Mouse (Mus musculus): Measurements from ENCODE around the gene Bpifa1. TPM values are rescaled to one million over a fixed set of nuclear protein-coding genes. Genes with fewer than 3 reads are reported as not detected.

The Bpifa1 gene
- polyA plus RNA-seq, 1 experiment from 2014 or later = not detected

- H3K4me1 ChIP-seq = 0 out of 2 replicates have a peak, but pooled peaks cover 3% of the 10 kb centered on the region
- H3K4me3 ChIP-seq = no peak overlapping the region
- H3K27ac ChIP-seq = no peak overlapping the region
- no peaks in the 10 kb centered on the region for H3K9me3 ChIP-seq
- no peaks in the 10 kb centered on the region for H3K36me3 ChIP-seq (replicated peaks)
- 89% methylated on average over 6 of the region's 6 CpGs for WGBS
- no peak for DNase-seq (ENCODE audit: extremely low spot score, low spot score)
- no peaks in the 10 kb centered on the region for H3K27me3 ChIP-seq (ENCODE audit: poor library complexity, severe bottlenecking)
Measured at GRCm38 (mm10) chr2:154185319-154185718, 42.6 kb downstream of the Bpifa1 start.

- DNase-seq (ENCODE audit: extremely low spot score, low spot score) = no peak
- H3K36me3 ChIP-seq (replicated peaks) = no peaks in the 10 kb centered on the region
- H3K4me3 ChIP-seq = no peak overlapping the region
- WGBS = 82% methylated on average over 3 of the region's 3 CpGs
- 0 out of 2 replicates have a peak, but pooled peaks cover 3% of the 10 kb centered on the region for H3K4me1 ChIP-seq
- no peaks in the 10 kb centered on the region for H3K9me3 ChIP-seq
- no peak overlapping the region for H3K27ac ChIP-seq
- no peaks in the 10 kb centered on the region for H3K27me3 ChIP-seq (ENCODE audit: poor library complexity, severe bottlenecking)
Measured at GRCm38 (mm10) chr2:154185748-154186147, 43.1 kb downstream of the Bpifa1 start.

DNA sequence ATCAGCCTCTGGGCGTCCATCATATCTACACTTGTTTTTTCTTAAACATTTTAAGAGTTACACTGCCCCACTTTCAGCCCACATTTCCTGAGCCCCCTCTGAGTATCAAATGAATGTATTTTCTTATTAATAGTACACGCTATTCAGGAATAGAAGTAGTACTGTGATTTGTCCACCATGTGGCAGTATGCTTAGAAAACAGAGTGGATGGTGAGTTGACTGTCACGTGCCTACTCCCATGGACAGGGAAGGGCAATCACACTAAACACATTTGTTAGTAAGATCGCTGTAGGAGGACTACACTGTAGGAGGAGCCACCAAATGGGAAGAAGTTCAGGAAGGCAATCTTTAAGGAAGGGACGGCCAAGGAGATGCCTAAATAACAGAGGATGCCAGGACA is 44.8 kb downstream of the Bpifa1 start:
- Histone ChIP-seq H3K9me3 (no peaks in the 10 kb centered on the region), H3K27me3 (ENCODE audit: poor library complexity, severe bottlenecking) (no peaks in the 10 kb centered on the region), H3K36me3 (replicated peaks) (no peaks in the 10 kb centered on the region), H3K4me1 (0 out of 2 replicates have a peak, but pooled peaks cover 3% of the 10 kb centered on the region), H3K4me3 (no peak overlapping the region), H3K27ac (no peak overlapping the region)
- WGBS = 50% methylated on average over 5 of the region's 5 CpGs
- DNase-seq (ENCODE audit: extremely low spot score, low spot score) = no peak

DNA sequence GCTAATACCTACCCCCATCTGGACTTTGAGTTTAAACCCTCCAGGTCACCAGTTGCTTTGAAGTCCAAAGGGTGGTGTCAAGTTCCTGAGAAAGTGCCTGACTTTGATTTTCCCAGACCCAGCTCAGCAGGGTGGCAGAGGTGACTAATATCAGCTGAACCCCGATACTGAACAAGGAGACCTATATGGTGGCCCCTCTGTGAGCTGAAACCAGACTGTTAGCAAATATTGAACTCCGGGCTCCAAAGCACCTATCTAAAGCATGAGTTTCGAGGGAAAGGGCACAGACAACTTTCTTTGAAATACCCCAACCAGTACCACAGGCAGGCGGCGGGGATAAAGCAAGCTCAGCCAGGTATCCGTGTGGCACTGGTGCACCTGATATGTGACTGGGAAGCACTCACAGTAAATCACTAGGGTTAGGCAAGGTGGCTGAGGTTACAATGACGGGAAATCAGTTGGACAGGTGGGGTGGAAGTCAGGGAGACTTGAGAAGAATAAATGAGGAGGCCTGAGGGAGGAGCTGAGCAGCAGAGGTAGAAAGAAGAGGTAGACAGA is 47.3 kb downstream of the Bpifa1 start:
- Histone ChIP-seq H3K4me3 (no peak overlapping the region), H3K27ac (no peak overlapping the region), H3K27me3 (ENCODE audit: poor library complexity, severe bottlenecking) (no peaks in the 10 kb centered on the region), H3K9me3 (no peaks in the 10 kb centered on the region), H3K36me3 (replicated peaks) (no peaks in the 10 kb centered on the region), H3K4me1 (0 out of 2 replicates have a peak, but pooled peaks cover 3% of the 10 kb centered on the region)
- DNase-seq (ENCODE audit: extremely low spot score, low spot score) = no peak
- 90% methylated on average over 7 of the region's 7 CpGs for WGBS

DNA sequence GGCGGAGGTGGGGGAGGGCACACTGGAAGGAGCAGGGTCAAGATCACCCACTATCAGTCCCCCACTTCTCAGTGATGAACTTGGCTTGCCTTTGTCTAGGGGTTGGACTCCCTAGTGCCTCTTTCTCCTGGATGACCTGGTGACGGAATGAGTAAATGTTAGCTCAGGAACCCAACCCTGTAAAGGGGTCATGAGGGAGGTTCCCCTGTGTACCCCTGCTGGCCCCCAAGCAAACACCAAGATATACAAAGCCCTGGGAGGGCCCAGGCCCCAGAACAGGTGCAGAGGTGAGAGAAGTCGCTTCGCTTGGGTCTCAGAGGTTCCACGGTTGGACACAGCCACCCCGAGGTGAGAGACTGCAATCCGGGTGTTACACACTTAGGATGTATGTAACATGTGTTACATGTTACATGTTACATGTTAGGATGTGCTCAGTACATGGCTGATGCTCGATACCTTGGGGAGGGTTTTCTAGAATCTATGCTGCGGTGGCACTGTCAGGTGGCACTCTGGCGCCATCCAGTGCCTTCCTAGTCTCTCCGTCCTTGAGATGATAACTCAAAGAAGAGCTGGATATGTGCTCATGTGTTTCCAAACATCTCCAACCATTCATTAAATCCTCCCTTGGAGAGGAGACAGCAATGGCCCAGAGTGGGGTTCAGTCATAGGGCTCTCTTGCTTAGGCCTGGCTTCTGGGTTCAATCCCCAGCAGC is 48.0 kb downstream of the Bpifa1 start, which contains the start of gene Bpifb1:
Bpifb1 (plus strand) TSS at position 273 of the 713 bp plus-strand sequence.
- Histone ChIP-seq H3K4me3 (no peak within 1 kb of the TSS), H3K4me1 (0 out of 2 replicates have a peak, but pooled peaks cover 3% of the 10 kb centered on the region), H3K36me3 (replicated peaks) (no peaks in the 10 kb centered on the region), H3K27me3 (ENCODE audit: poor library complexity, severe bottlenecking) (no peaks in the 10 kb centered on the region), H3K27ac (no peak within 1 kb of the TSS), H3K9me3 (no peaks in the 10 kb centered on the region)
- WGBS = 89% methylated on average over 11 of the region's 11 CpGs
- DNase-seq (ENCODE audit: extremely low spot score, low spot score) = no peak

- DNase-seq (ENCODE audit: extremely low spot score, low spot score) = no peak
- WGBS = 85% methylated on average over 2 of the region's 2 CpGs
Measured at GRCm38 (mm10) chr2:154192141-154192540, 49.5 kb downstream of the Bpifa1 start.

DNA sequence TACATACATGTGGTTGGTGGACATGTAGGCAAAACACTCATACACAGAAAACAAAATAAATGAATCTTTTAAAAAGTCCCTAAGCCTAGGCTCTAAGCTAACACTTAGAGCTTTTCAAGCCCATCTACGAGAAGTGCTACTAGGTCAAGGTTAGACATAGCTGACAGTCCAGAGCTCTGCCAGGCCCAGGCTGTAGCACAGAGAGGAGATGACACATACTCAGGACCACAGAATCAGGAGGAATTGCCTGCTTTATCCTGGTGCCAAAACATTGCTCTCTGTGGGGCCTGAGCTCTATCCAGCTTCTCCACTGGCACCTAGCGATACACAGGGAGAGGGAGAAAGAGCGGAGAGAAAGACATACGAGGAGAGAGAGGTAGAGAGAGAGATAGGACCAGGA is 50.4 kb downstream of the Bpifa1 start:
- Histone ChIP-seq H3K27ac (no peak overlapping the region), H3K27me3 (ENCODE audit: poor library complexity, severe bottlenecking) (no peaks in the 10 kb centered on the region), H3K36me3 (replicated peaks) (no peaks in the 10 kb centered on the region), H3K9me3 (no peaks in the 10 kb centered on the region), H3K4me1 (0 out of 2 replicates have a peak, but pooled peaks cover 3% of the 10 kb centered on the region), H3K4me3 (no peak overlapping the region)
- no peak for DNase-seq (ENCODE audit: extremely low spot score, low spot score)
- WGBS = 92% methylated on average over 4 of the region's 4 CpGs

More at GRCm38 (mm10) chr2:154192141-154192540, 49.5 kb downstream of the Bpifa1 start:
- 0 out of 2 replicates have a peak, but pooled peaks cover 3% of the 10 kb centered on the region for H3K4me1 ChIP-seq
- H3K36me3 ChIP-seq (replicated peaks) = no peaks in the 10 kb centered on the region
- no peak overlapping the region for H3K4me3 ChIP-seq
- no peaks in the 10 kb centered on the region for H3K9me3 ChIP-seq
- no peak overlapping the region for H3K27ac ChIP-seq
- no peaks in the 10 kb centered on the region for H3K27me3 ChIP-seq (ENCODE audit: poor library complexity, severe bottlenecking)

DNA sequence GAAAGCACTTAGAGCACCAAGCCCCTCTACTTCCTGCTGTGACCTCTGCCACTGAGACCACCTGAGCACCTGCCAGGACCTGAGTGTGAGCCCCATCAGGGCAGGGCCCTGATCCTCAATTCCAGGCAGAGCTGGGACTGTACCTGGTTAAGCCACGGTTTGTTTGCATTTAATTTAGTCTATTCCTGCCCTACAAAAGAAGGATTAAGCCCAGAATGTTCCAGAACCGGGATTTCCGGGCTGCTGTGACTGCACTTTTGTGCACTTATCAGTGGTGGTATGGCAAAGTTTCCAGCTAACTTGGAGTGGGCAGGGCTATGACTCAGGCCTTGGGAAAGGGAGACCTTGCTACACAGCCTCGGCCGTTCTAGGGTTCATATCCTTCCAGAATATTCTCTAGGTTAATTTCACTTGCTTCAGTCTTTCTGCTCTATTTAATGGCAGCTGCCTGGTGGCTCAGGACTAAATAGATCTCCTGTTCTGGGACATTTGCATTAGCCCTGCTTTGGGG is 51.4 kb downstream of the Bpifa1 start:
- Histone ChIP-seq H3K4me3 (no peak overlapping the region), H3K9me3 (no peaks in the 10 kb centered on the region), H3K27ac (no peak overlapping the region), H3K27me3 (ENCODE audit: poor library complexity, severe bottlenecking) (no peaks in the 10 kb centered on the region), H3K36me3 (replicated peaks) (no peaks in the 10 kb centered on the region), H3K4me1 (0 out of 2 replicates have a peak, but pooled peaks cover 3% of the 10 kb centered on the region)
- WGBS = 74% methylated on average over 5 of the region's 5 CpGs
- DNase-seq (ENCODE audit: extremely low spot score, low spot score) = no peak

- Histone ChIP-seq H3K27ac (no peak overlapping the region), H3K9me3 (no peaks in the 10 kb centered on the region), H3K27me3 (ENCODE audit: poor library complexity, severe bottlenecking) (no peaks in the 10 kb centered on the region), H3K36me3 (replicated peaks) (no peaks in the 10 kb centered on the region), H3K4me3 (no peak overlapping the region), H3K4me1 (0 out of 2 replicates have a peak, but pooled peaks cover 3% of the 10 kb centered on the region)
- 87% methylated on average over 9 of the region's 9 CpGs for WGBS
- no peak for DNase-seq (ENCODE audit: extremely low spot score, low spot score)
Measured at GRCm38 (mm10) chr2:154197036-154197435, 54.4 kb downstream of the Bpifa1 start.

Other genes starting within 250 kb of the Bpifa1 start
- not detected in 2 replicates for gene Bpifb6, start 242.5 kb upstream of the Bpifa1 start, polyA plus RNA-seq (2016; fragmentation: Nextera tagmentation; extraction: Ambion mirVana)
- not detected in 2 replicates for gene Bpifb3, start 224.7 kb upstream of the Bpifa1 start, polyA plus RNA-seq (2016; fragmentation: Nextera tagmentation; extraction: Ambion mirVana)
- gene Bpifb4, start 204.7 kb upstream of the Bpifa1 start, polyA plus RNA-seq (2016; fragmentation: Nextera tagmentation; extraction: Ambion mirVana) = not detected in 2 replicates
- not detected in 2 replicates for gene Bpifa6, start 167.9 kb upstream of the Bpifa1 start, polyA plus RNA-seq (2016; fragmentation: Nextera tagmentation; extraction: Ambion mirVana)
- not detected in 2 replicates for gene Bpifa2, start 134.6 kb upstream of the Bpifa1 start, polyA plus RNA-seq (2016; fragmentation: Nextera tagmentation; extraction: Ambion mirVana)
- gene Bpifa3, start 12.5 kb upstream of the Bpifa1 start, polyA plus RNA-seq (2016; fragmentation: Nextera tagmentation; extraction: Ambion mirVana) = not detected in 2 replicates
- not detected in 2 replicates for gene Bpifa5, start 19.7 kb downstream of the Bpifa1 start, polyA plus RNA-seq (2016; fragmentation: Nextera tagmentation; extraction: Ambion mirVana)
- gene Bpifb1, start 47.9 kb downstream of the Bpifa1 start, polyA plus RNA-seq (2016; fragmentation: Nextera tagmentation; extraction: Ambion mirVana) = not detected in 2 replicates
- gene Bpifb5, start 80.9 kb downstream of the Bpifa1 start, polyA plus RNA-seq (2016; fragmentation: Nextera tagmentation; extraction: Ambion mirVana) = 0.18 and 0.33 TPM in 2 replicates
- not detected in 2 replicates for gene Bpifb9a, start 115.0 kb downstream of the Bpifa1 start, polyA plus RNA-seq (2016; fragmentation: Nextera tagmentation; extraction: Ambion mirVana)
- not detected in 2 replicates for gene Bpifb9b, start 164.3 kb downstream of the Bpifa1 start, polyA plus RNA-seq (2016; fragmentation: Nextera tagmentation; extraction: Ambion mirVana)
- gene Cdk5rap1, start 230.1 kb downstream of the Bpifa1 start, polyA plus RNA-seq (2016; fragmentation: Nextera tagmentation; extraction: Ambion mirVana) = 13.0 and 14.9 TPM in 2 replicates